Mouse (Mus musculus): ENCODE data around the gene Cox8b. TPM values are rescaled to one million over a fixed set of nuclear protein-coding genes. Genes with fewer than 3 reads are reported as not detected.
A peak's percentile ranks its signal among the peaks of the same experiment; 100 is the strongest.

The Cox8b gene
- total RNA-seq, 1 experiment, result not detected

- Histone ChIP-seq H3K36me3 (ENCODE audit: control insufficient read depth, insufficient read depth, low read length, poor library complexity, severe bottlenecking) (no peaks in the 10 kb centered on the region), H3K9me3 (ENCODE audit: control insufficient read depth, insufficient read depth, low read depth, low read length) (no peaks in the 10 kb centered on the region), H3K9ac (ENCODE audit: insufficient read depth, low read depth, low read length, poor library complexity, severe bottlenecking) (no peak overlapping the region), H3K27ac (ENCODE audit: insufficient read depth, low read depth, low read length, poor library complexity, severe bottlenecking) (peak overlapping the region; percentile 82; the same call in 1 of the 2 replicates), H3K4me3 (ENCODE audit: insufficient read depth in 1 of 2, low read depth in 1 of 2, low read length in 2 of 2, poor library complexity in 1 of 2, severe bottlenecking in 1 of 2) (0 out of 4 replicates have a peak overlapping the region, but pooled peaks of 1 of the 2 experiments have one; percentile 6), H3K4me1 (ENCODE audit: control insufficient read depth in 2 of 2, insufficient read depth in 2 of 2, low read length in 2 of 2, poor library complexity in 1 of 2) (peaks cover 4 to 17% of the 10 kb centered on the region in 2 experiments; a peak in 3 of 4 replicates)
- TF ChIP-seq MAFK (IDR thresholded peaks at IDR 0.05; ENCODE audit: insufficient read depth, low read depth, low read length) (no peak), HCFC1 (IDR thresholded peaks at IDR 0.05; ENCODE audit: borderline replicate concordance, insufficient read depth, low read length) (no peak), ZC3H11A (IDR thresholded peaks at IDR 0.05; ENCODE audit: borderline replicate concordance, low read depth, low read length) (no peak), ZNF384 (IDR thresholded peaks at IDR 0.05; ENCODE audit: low read depth, low read length) (no peak), CHD2 (IDR thresholded peaks at IDR 0.05; ENCODE audit: low read depth, low read length) (no peak)
- in situ Hi-C loops (cut with MboI; ENCODE audit: low sequenced_read_pairs in 2 of 2, unreplicated experiment in 2 of 2), result no loop called here
- DNase-seq (ENCODE audit: low read depth, low spot score), result no peak
Observed at GRCm38 (mm10) chr7:140938896-140939295, 38.6 kb upstream of the Cox8b start.

- Histone ChIP-seq H3K9ac (ENCODE audit: insufficient read depth, low read depth, low read length, poor library complexity, severe bottlenecking) (no peak overlapping the region), H3K4me3 (ENCODE audit: insufficient read depth in 1 of 2, low read depth in 1 of 2, low read length in 2 of 2, poor library complexity in 1 of 2, severe bottlenecking in 1 of 2) (no peak overlapping the region), H3K9me3 (ENCODE audit: control insufficient read depth, insufficient read depth, low read depth, low read length) (no peaks in the 10 kb centered on the region), H3K4me1 (ENCODE audit: control insufficient read depth in 2 of 2, insufficient read depth in 2 of 2, low read length in 2 of 2, poor library complexity in 1 of 2) (peaks cover 4 to 17% of the 10 kb centered on the region in 2 experiments; a peak in 3 of 4 replicates), H3K27ac (ENCODE audit: insufficient read depth, low read depth, low read length, poor library complexity, severe bottlenecking) (peak overlapping the region; percentile 61; the same call in 1 of the 2 replicates), H3K36me3 (ENCODE audit: control insufficient read depth, insufficient read depth, low read length, poor library complexity, severe bottlenecking) (no peaks in the 10 kb centered on the region)
- DNase-seq (ENCODE audit: low read depth, low spot score), result no peak
- in situ Hi-C loops (cut with MboI; ENCODE audit: low sequenced_read_pairs in 2 of 2, unreplicated experiment in 2 of 2), result no loop called here
- no peak for TF ChIP-seq ZNF384 (IDR thresholded peaks at IDR 0.05; ENCODE audit: low read depth, low read length)
- TF ChIP-seq MAFK (IDR thresholded peaks at IDR 0.05; ENCODE audit: insufficient read depth, low read depth, low read length), result no peak
- TF ChIP-seq ZC3H11A (IDR thresholded peaks at IDR 0.05; ENCODE audit: borderline replicate concordance, low read depth, low read length), result no peak
Observed at GRCm38 (mm10) chr7:140938436-140938835, 38.2 kb upstream of the Cox8b start.

- H3K4me1 ChIP-seq (ENCODE audit: control insufficient read depth in 2 of 2, insufficient read depth in 2 of 2, low read length in 2 of 2, poor library complexity in 1 of 2), result no peaks in the 10 kb centered on the region
- TF ChIP-seq HCFC1 (IDR thresholded peaks at IDR 0.05; ENCODE audit: borderline replicate concordance, insufficient read depth, low read length) (no peak), ZNF384 (IDR thresholded peaks at IDR 0.05; ENCODE audit: low read depth, low read length) (no peak)
- no peak overlapping the region for H3K9ac ChIP-seq (ENCODE audit: insufficient read depth, low read depth, low read length, poor library complexity, severe bottlenecking)
- no peaks in the 10 kb centered on the region for H3K36me3 ChIP-seq (ENCODE audit: control insufficient read depth, insufficient read depth, low read length, poor library complexity, severe bottlenecking)
- in situ Hi-C loops (cut with MboI; ENCODE audit: low sequenced_read_pairs in 2 of 2, unreplicated experiment in 2 of 2), result no loop called here
- H3K4me3 ChIP-seq (ENCODE audit: insufficient read depth in 1 of 2, low read depth in 1 of 2, low read length in 2 of 2, poor library complexity in 1 of 2, severe bottlenecking in 1 of 2), result no peak overlapping the region
- no peak for DNase-seq (ENCODE audit: low read depth, low spot score)
- H3K27ac ChIP-seq (ENCODE audit: insufficient read depth, low read depth, low read length, poor library complexity, severe bottlenecking), result no peak overlapping the region
- no peaks in the 10 kb centered on the region for H3K9me3 ChIP-seq (ENCODE audit: control insufficient read depth, insufficient read depth, low read depth, low read length)
Observed at GRCm38 (mm10) chr7:140927181-140927580, 26.9 kb upstream of the Cox8b start.

DNA sequence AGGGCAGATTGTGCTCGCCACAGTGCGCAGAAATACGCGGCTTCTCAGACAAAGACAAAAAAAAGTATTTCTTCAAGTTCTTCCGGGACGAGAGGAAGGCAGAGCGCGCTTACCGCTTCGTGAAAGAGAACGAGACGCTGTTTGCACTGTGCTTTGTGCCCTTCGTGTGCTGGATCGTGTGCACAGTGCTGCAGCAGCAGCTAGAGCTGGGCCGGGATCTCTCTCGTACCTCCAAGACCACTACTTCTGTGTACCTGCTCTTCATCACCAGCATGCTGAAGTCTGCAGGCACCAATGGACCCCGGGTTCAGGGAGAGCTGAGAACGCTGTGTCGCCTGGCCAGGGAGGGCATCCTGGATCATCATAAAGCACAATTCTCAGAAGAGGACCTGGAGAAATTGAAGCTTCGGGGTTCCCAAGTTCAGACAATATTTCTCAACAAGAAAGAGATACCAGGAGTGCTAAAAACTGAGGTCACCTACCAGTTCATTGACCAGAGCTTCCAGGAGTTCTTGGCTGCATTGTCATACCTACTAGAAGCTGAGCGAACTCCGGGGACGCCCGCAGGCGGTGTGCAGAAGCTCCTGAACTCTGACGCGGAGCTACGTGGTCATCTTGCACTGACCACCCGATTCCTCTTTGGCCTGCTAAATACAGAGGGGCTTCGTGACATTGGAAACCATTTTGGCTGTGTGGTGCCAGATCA, 23.0 kb upstream of the Cox8b start:
- in situ Hi-C loops (cut with MboI; ENCODE audit: low sequenced_read_pairs in 2 of 2, unreplicated experiment in 2 of 2), result no loop called here
- Histone ChIP-seq H3K36me3 (ENCODE audit: control insufficient read depth, insufficient read depth, low read length, poor library complexity, severe bottlenecking) (no peaks in the 10 kb centered on the region), H3K27ac (ENCODE audit: insufficient read depth, low read depth, low read length, poor library complexity, severe bottlenecking) (no peak overlapping the region), H3K9ac (ENCODE audit: insufficient read depth, low read depth, low read length, poor library complexity, severe bottlenecking) (no peak overlapping the region), H3K9me3 (ENCODE audit: control insufficient read depth, insufficient read depth, low read depth, low read length) (no peaks in the 10 kb centered on the region), H3K4me1 (ENCODE audit: control insufficient read depth in 2 of 2, insufficient read depth in 2 of 2, low read length in 2 of 2, poor library complexity in 1 of 2) (no peaks in the 10 kb centered on the region), H3K4me3 (ENCODE audit: insufficient read depth in 1 of 2, low read depth in 1 of 2, low read length in 2 of 2, poor library complexity in 1 of 2, severe bottlenecking in 1 of 2) (peak overlapping the region; percentile 50 to 71)
- TF ChIP-seq ZC3H11A (IDR thresholded peaks at IDR 0.05; ENCODE audit: borderline replicate concordance, low read depth, low read length) (no peak), ZNF384 (IDR thresholded peaks at IDR 0.05; ENCODE audit: low read depth, low read length) (no peak), MAFK (IDR thresholded peaks at IDR 0.05; ENCODE audit: insufficient read depth, low read depth, low read length) (no peak), HCFC1 (IDR thresholded peaks at IDR 0.05; ENCODE audit: borderline replicate concordance, insufficient read depth, low read length) (no peak), CHD2 (IDR thresholded peaks at IDR 0.05; ENCODE audit: low read depth, low read length) (no peak)
- DNase-seq (ENCODE audit: low read depth, low spot score), result no peak

All from ES-E14 (cell line).